Mouse (Mus musculus): Measurements from ENCODE around the gene Col4a1. TPM values are rescaled to one million over a fixed set of nuclear protein-coding genes. Genes with fewer than 3 reads are reported as not detected.

The Col4a1 gene
- polyA plus RNA-seq, 1 experiment from 2014 or later: 14.3 TPM

DNA sequence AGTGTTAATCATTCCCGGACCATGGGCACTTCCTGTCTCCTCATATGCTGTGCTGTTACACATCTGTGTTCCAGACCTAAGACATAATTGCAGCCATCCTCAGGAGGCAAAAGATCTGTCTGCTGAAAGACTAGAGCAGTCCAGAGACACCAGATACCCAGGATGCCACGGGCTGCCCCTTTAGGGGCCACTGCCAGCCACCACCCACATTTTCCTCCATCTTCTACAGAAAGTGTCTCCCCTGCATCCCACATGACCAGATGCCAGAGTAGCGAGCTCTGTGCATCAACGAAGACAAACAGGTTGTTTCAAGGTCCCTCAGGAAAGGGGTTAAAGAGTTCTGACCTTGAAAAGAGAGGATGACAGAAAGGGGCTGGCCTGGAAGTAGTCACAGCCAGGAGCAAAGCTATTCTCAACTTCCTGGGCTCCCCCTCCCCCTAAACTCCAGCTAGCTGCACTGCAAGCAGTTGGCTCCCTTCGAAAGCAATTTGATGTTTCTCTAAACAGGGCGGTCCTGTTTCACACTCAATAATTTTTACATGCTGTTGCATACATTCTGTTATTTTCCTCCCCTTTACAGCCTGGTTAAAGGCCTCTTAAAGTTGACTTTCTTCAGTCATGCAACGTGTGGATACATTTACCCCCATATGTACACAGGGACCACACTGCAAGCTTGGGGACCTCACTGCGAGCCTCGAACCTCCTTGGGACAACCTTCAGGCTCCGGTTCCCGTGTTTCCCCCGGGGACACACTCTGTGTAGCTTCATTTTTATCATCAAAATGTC is 13.9 kb downstream of the Col4a1 start:
- H3K9ac ChIP-seq: no peak overlapping the region
- H3K27ac ChIP-seq: no peak overlapping the region

DNA sequence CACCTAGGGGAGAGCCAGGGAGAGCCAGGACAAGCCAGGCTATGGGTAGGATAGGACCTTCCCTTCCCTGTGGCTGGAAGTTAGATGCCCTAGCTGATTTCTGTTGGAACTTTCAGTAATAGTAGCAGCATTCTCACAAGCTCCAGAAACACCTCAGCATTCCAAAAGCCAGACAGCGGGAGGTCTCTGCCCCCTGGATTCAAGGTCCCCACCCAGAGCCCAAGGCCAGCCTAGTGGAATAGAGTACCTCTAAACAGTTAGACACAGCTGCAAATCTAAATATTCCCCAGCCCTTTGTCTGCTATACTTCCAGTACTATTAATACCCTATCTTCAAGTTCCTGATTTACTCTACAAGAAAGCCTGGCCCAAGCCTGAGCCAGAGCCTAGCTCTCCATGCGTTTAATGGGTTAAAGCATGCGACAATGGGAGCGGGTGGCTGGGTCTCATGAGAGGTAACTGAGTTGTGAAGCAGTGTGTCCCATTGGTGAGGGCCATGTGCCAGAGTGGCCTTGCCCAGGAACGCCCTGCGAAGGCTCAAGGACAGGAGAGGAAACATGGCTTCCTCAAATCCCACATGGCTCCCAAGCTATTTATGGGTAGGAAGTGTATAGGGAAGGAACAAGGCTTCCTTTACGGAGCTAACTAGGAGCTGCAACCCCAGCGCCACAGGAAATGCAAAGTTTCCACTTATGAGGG is 15.3 kb downstream of the Col4a1 start:
- Histone ChIP-seq H3K9me3 (replicated peaks) (no peaks in the 10 kb centered on the region), H3K4me1 (replicated peaks) (peaks cover 9% of the 10 kb centered on the region; the same call in 1 of the 2 replicates), H3K9ac (no peak overlapping the region), H3K27ac (no peak overlapping the region), H3K4me3 (replicated peaks) (no peak overlapping the region), H3K27me3 (no peaks in the 10 kb centered on the region), H3K36me3 (no peaks in the 10 kb centered on the region), H3K4me2 (no peak overlapping the region)
- DNase-seq (no peak), ATAC-seq (ENCODE audit: low read depth) (no peak)
- 47% methylated on average over 8 of the region's 8 CpGs for WGBS (ENCODE audit: insufficient replicate concordance)

More for the DNA sequence above, 13.9 kb downstream of the Col4a1 start:
- no peaks in the 10 kb centered on the region for H3K9me3 ChIP-seq (replicated peaks)
- WGBS (ENCODE audit: insufficient replicate concordance): 46% methylated on average over 12 of the region's 12 CpGs
- H3K4me1 ChIP-seq (replicated peaks): peaks cover 9% of the 10 kb centered on the region; the same call in 1 of the 2 replicates
- H3K27me3 ChIP-seq: no peaks in the 10 kb centered on the region
- DNase-seq (no peak), ATAC-seq (ENCODE audit: low read depth) (no peak)
- no peak overlapping the region for H3K4me2 ChIP-seq
- no peak overlapping the region for H3K4me3 ChIP-seq (replicated peaks)
- no peaks in the 10 kb centered on the region for H3K36me3 ChIP-seq

DNA sequence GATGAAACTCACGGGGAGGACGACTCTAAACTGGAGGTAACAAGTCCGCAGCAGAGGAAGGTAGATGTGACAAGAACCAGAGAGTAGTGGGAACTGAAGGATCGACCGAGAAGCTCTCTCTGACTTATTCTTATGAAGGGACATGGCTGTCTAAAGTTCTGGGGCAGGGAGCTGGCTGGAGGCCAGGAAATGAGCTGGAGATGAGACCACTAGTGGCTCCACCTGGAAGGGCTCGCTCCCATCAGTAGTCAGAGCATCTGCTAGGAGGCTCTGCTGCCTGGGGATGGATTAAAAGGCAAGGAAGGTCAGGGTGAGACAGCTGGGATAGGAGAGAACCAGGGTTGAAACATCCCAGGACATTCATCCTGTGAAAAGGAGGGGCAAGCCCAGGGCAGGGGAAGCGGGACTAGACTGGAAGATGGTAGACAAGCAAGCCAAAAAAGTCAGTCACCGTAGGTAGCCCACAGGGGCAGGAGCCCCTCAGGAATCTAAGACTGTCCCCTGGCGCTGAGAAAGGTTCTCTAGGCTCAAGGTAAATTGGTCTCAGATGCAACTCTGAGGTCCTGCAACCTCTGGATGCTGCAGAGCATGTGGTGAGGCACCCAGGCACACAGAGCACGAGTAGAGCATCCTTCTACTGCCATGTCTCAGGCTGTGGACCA is 16.2 kb downstream of the Col4a1 start:
- no peak for DNase-seq
- no peak overlapping the region for H3K9ac ChIP-seq
- H3K4me2 ChIP-seq: no peak overlapping the region
- WGBS (ENCODE audit: insufficient replicate concordance): 58% methylated on average over 10 of the region's 10 CpGs
- H3K4me3 ChIP-seq (replicated peaks): no peak overlapping the region
- H3K4me1 ChIP-seq (replicated peaks): peaks cover 9% of the 10 kb centered on the region; the same call in 1 of the 2 replicates
- no peaks in the 10 kb centered on the region for H3K9me3 ChIP-seq (replicated peaks)
- ATAC-seq (ENCODE audit: low read depth): no peak
- H3K36me3 ChIP-seq: no peaks in the 10 kb centered on the region
- H3K27me3 ChIP-seq: no peaks in the 10 kb centered on the region
- H3K27ac ChIP-seq: no peak overlapping the region

DNA sequence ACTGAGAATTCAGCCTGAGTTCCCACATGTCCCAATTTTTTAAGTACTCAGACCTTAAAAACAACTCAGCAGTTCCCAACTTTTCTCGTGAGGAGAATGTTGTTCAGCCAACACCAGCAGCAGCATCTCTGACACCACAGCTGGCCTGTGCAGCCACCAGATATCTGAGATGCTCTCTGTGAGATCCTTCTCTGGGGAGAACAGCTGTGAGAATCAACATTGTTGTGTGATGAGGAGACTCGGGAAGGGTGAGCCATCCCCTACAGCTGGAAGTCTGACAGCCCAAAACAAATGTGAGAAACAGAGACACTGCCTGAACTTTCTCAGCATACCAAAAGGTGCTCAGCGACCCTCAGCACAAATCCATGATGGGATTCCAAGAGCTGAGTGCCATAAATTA is 20.0 kb downstream of the Col4a1 start:
- H3K36me3 ChIP-seq: no peaks in the 10 kb centered on the region
- H3K9ac ChIP-seq: no peak overlapping the region
- H3K4me3 ChIP-seq (replicated peaks): no peak overlapping the region
- DNase-seq (no peak), ATAC-seq (ENCODE audit: low read depth) (no peak)
- no peak overlapping the region for H3K4me2 ChIP-seq
- no peaks in the 10 kb centered on the region for H3K9me3 ChIP-seq (replicated peaks)
- 46% methylated on average over 3 of the region's 3 CpGs for WGBS (ENCODE audit: insufficient replicate concordance)
- no peak overlapping the region for H3K27ac ChIP-seq
- H3K4me1 ChIP-seq (replicated peaks): peaks cover 2% of the 10 kb centered on the region; the same call in 1 of the 2 replicates
- no peaks in the 10 kb centered on the region for H3K27me3 ChIP-seq

DNA sequence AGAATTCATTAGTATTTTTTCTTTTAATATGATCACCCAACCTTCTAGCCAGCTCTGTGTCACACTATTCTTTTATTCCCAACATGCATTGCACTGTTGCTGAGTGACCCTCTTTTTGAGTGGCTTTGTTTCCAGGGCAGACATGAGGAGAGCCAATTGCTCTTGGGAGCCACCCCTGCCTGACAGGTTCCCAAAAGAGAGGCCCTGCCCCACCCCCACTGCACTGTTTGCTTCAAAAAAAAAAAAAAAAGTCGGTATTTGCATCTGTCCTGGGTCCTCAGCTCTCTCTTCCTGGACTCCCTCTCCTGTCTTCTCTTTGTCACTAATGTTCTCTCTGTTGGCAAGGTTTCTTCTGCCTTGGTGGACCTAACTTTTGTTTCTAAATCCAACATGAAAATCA is 22.1 kb downstream of the Col4a1 start:
- H3K9me3 ChIP-seq (replicated peaks): no peaks in the 10 kb centered on the region
- no peak overlapping the region for H3K9ac ChIP-seq
- H3K36me3 ChIP-seq: no peaks in the 10 kb centered on the region
- H3K27me3 ChIP-seq: no peaks in the 10 kb centered on the region
- ATAC-seq (ENCODE audit: low read depth) (no peak), DNase-seq (no peak)
- H3K4me3 ChIP-seq (replicated peaks): no peak overlapping the region
- H3K27ac ChIP-seq: no peak overlapping the region
- H3K4me2 ChIP-seq: no peak overlapping the region
- H3K4me1 ChIP-seq (replicated peaks): 0 out of 2 replicates have a peak, but pooled peaks cover 2% of the 10 kb centered on the region
- WGBS (ENCODE audit: insufficient replicate concordance): 9% methylated on average over 1 of the region's 1 CpGs

DNA sequence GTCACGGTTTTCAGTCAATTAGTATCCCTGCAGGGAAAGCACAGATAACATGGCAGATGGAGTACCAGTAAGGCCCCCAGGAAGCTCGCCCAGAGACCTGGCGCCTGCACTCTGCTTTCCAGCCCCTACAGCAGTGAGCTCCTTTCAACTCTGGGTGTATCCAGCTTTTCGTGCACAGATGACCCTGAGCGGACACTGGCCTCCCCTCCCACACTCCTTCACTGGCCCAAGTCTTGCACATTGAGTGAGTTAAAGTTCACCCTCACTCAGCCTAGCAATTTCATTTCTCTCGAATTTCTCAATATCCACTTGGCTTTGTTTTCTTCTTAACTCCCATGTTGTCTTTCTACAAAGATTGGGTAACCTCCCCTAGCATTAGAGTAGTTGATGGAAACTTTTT is 24.3 kb downstream of the Col4a1 start:
- no peaks in the 10 kb centered on the region for H3K36me3 ChIP-seq
- H3K4me2 ChIP-seq: no peak overlapping the region
- no peak overlapping the region for H3K27ac ChIP-seq
- ATAC-seq (ENCODE audit: low read depth) (no peak), DNase-seq (no peak)
- H3K4me1 ChIP-seq (replicated peaks): no peaks in the 10 kb centered on the region
- H3K9ac ChIP-seq: no peak overlapping the region
- H3K27me3 ChIP-seq: no peaks in the 10 kb centered on the region
- 58% methylated on average over 6 of the region's 6 CpGs for WGBS (ENCODE audit: insufficient replicate concordance)
- no peak overlapping the region for H3K4me3 ChIP-seq (replicated peaks)
- no peaks in the 10 kb centered on the region for H3K9me3 ChIP-seq (replicated peaks)

DNA sequence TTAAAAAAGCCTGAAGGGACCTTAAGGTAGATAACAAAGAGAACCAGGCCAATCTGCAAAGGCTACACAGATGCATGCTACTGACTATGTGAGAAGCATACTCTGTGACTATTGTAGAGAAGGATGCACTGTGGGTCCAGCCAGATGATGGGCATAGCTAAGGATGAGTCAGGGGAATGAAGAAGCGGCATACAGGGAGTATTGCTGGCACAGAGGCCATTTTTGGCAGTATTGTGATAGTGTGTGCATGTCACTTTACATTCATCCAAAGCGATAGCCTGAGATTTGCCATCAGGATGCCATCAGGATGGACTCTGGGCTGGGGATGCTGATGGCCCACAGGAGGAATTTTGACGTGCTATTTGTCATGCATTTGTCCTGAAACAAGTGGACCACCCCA is 25.5 kb downstream of the Col4a1 start:
- H3K9ac ChIP-seq: no peak overlapping the region
- no peaks in the 10 kb centered on the region for H3K4me1 ChIP-seq (replicated peaks)
- no peak for ATAC-seq (ENCODE audit: low read depth)
- no peak overlapping the region for H3K27ac ChIP-seq
- DNase-seq: no peak
- WGBS (ENCODE audit: insufficient replicate concordance): 63% methylated on average over 3 of the region's 3 CpGs
- H3K4me3 ChIP-seq (replicated peaks): no peak overlapping the region
- no peaks in the 10 kb centered on the region for H3K27me3 ChIP-seq
- no peaks in the 10 kb centered on the region for H3K9me3 ChIP-seq (replicated peaks)
- H3K4me2 ChIP-seq: no peak overlapping the region
- no peaks in the 10 kb centered on the region for H3K36me3 ChIP-seq

DNA sequence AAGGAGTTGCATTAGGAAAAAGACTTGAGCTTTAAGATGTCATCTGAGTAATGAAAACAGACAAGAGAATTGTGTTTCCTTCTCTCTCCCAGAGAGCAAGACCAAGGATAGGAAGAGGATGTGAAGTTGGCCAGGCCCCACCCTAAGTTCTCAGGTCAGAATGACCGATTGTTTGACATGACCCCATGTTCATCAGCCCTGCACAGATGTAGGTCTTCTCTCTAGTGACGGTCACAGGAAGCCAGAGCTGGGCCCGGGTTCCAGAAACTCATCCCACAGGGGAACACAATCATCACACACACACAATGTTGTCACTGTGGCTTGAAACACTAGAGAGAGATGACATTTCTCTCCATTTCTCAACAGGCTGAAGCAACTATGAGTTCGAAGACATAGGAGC is 27.2 kb downstream of the Col4a1 start:
- H3K9me3 ChIP-seq (replicated peaks): no peaks in the 10 kb centered on the region
- no peak for ATAC-seq (ENCODE audit: low read depth)
- 34% methylated on average over 4 of the region's 4 CpGs for WGBS (ENCODE audit: insufficient replicate concordance)
- no peak overlapping the region for H3K27ac ChIP-seq
- H3K27me3 ChIP-seq: no peaks in the 10 kb centered on the region
- no peak overlapping the region for H3K9ac ChIP-seq
- H3K4me1 ChIP-seq (replicated peaks): no peaks in the 10 kb centered on the region
- no peak for DNase-seq
- H3K36me3 ChIP-seq: no peaks in the 10 kb centered on the region
- H3K4me3 ChIP-seq (replicated peaks): no peak overlapping the region
- H3K4me2 ChIP-seq: no peak overlapping the region

DNA sequence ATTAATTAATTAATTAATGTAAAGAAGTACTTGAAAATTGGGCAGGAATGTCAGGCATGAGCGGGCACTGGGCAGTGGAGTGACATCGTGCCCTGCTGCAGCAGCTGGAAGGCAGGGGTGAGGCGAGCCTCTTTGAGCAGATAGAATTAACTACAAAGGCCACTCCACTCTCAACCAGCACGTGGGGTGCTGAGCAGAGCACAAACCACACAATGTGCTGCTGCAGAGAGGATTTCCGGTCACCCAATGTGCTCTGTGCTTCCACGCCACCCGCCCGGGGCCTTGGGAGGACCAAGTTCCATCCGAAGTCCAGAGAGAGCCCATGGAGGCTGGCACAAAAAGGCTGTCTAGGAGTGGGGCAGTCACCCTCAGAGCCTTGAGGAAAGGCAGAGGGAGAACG is 29.4 kb downstream of the Col4a1 start:
- no peak overlapping the region for H3K9ac ChIP-seq
- no peak overlapping the region for H3K27ac ChIP-seq
- WGBS (ENCODE audit: insufficient replicate concordance): 44% methylated on average over 10 of the region's 10 CpGs
- peaks cover 10% of the 10 kb centered on the region; the same call in 1 of the 2 replicates for H3K27me3 ChIP-seq
- no peak overlapping the region for H3K4me2 ChIP-seq
- peaks cover 8% of the 10 kb centered on the region for H3K4me1 ChIP-seq (replicated peaks)
- H3K9me3 ChIP-seq (replicated peaks): no peaks in the 10 kb centered on the region
- H3K4me3 ChIP-seq (replicated peaks): no peak overlapping the region
- ATAC-seq (ENCODE audit: low read depth) (no peak), DNase-seq (no peak)
- H3K36me3 ChIP-seq: no peaks in the 10 kb centered on the region

DNA sequence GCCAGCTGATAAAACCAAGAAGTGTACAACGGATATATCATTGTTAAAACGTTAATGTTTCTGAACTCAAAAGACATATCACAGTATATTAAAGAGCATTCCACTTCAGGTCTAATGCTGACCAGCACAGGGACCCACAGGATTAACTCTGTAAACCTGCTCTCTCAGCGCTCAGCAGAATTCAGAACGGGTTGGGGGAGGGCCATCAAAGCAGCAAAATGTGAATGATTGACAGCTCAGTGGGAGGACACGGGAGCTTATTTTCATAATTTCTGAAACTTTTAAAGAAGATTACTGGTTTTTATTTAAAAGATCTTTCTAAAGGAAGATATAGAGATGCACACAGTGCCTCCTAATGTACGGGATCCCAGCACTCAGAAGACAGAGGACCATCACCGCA is 29.9 kb downstream of the Col4a1 start:
- H3K4me3 ChIP-seq (replicated peaks): no peak overlapping the region
- peaks cover 12% of the 10 kb centered on the region for H3K4me1 ChIP-seq (replicated peaks)
- H3K36me3 ChIP-seq: no peaks in the 10 kb centered on the region
- WGBS (ENCODE audit: insufficient replicate concordance): 70% methylated on average over 7 of the region's 7 CpGs
- H3K4me2 ChIP-seq: no peak overlapping the region
- ATAC-seq (ENCODE audit: low read depth) (no peak), DNase-seq (no peak)
- H3K27me3 ChIP-seq: peaks cover 10% of the 10 kb centered on the region; the same call in 1 of the 2 replicates
- no peak overlapping the region for H3K9ac ChIP-seq
- no peaks in the 10 kb centered on the region for H3K9me3 ChIP-seq (replicated peaks)
- no peak overlapping the region for H3K27ac ChIP-seq

DNA sequence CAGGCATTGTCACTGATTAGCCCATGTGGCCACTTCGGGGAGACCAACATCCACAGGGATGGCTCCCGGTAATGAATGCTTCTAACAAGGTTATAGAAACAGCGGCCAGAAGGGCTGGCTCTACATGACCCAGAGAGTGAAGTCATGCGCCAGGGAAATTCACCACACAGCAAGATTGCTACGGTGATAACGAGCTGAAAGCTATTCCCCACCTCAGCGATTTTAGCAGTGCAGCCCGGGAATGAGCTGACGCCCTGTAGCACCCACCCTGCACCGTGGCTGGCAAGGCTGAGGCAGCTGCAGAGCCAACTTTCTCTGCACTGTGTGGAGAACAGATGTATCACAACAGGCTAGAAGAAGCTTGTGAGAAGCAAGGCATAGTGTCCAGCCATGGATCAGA is 30.5 kb downstream of the Col4a1 start:
- ATAC-seq (ENCODE audit: low read depth) (no peak), DNase-seq (no peak)
- 67% methylated on average over 10 of the region's 10 CpGs for WGBS (ENCODE audit: insufficient replicate concordance)
- no peaks in the 10 kb centered on the region for H3K36me3 ChIP-seq
- H3K27me3 ChIP-seq: peaks cover 10% of the 10 kb centered on the region; the same call in 1 of the 2 replicates
- H3K27ac ChIP-seq: no peak overlapping the region
- H3K9me3 ChIP-seq (replicated peaks): no peaks in the 10 kb centered on the region
- no peak overlapping the region for H3K9ac ChIP-seq
- H3K4me2 ChIP-seq: no peak overlapping the region
- H3K4me1 ChIP-seq (replicated peaks): peaks cover 12% of the 10 kb centered on the region
- H3K4me3 ChIP-seq (replicated peaks): no peak overlapping the region
